Mouse (Mus musculus): ENCODE results near the gene Gng8. TPM values are rescaled to one million over a fixed set of nuclear protein-coding genes. Genes with fewer than 3 reads are reported as not detected.

The Gng8 gene
- polyA plus RNA-seq, 2 experiments from 2014 or later = not detected

DNA sequence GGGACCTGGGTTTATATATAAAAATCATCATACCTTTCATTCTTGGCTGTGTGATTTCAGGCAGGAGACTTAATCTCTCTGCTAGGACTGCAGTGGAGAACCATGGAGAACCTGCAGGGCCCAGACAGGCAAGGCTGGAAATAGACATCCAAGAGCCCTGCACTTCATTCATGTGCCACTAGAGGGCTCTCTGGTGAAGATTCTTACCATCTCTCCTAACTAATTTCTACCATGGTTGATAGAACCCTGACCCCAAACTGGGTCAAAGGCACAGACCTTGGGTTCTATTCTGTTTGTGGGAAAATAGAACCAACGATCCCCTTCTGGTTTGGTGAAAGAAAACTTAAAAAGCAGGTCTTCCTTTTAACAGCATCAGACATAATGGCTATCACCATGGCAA is 39.3 kb downstream of the Gng8 start:
- ATAC-seq = peak; percentile 76

DNA sequence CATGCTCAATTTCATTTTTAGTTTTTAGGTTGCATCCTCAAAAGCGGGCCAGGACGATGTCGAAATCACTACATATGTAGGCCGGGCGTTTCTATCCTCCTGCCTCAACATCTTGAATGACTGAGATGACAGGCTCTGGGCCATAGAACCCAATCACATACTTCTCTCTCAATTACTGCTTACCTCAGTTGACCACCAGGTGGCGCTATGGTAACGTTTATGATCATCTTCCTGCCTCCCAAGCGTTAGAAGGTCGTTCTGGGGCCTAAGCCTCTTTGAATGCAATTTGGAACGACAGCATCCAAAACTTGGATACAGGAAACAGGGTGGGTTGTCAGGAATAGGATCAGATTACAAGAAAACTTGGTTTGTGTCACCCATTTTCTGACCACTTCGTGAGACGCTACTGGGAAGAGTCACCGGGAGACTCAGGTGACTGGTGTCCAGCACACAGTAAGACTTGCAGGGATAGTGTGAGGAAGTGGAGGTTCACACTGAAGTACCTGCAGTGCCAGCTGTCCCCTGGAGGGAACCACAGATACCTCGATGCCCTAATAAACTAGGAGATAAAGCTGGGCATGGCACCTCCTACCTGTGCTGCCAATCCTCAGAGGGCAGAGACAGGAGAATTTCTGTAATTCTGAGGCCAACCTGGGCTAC is 40.5 kb downstream of the Gng8 start:
- ATAC-seq = peak; percentile 75

DNA sequence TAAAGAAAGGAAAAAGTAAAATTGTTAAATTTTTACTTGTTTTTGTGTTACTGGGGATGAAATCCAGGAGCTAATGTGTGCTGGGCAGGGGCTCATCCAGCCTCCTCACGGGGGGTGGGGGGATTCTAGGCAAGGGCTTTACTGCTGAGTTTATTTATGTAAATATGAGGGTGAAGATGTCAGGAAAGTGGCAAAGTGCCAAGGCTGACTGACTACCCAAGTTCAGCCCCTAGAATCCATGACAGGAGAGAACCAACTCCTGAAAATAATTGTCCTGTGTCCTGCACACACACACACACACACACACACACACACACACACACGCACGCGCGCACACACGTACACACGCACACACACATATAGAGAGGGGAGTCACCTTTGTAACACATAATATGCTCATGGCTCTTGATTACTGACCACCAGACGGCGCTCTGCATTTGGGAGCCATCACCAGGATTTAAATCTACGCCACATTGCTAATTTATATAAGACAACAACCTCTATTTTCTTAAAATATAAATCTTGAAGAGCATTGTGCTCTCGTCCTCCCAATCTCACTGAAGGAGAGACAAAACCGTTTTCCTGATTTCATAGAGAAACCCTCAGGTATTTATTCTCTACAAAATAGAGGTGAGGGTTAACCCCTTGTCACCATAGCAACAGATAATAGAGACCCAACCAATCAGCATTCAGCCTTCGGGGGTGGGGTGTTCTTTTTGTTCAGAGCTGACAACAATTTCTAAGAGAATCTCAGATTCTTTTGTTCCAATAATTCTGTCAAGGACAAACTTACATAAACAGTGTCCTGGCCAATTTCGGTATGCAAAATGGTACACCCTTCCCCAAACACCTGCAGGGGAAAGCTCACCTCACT is 41.4 kb downstream of the Gng8 start:
- peak; percentile 27 for ATAC-seq

DNA sequence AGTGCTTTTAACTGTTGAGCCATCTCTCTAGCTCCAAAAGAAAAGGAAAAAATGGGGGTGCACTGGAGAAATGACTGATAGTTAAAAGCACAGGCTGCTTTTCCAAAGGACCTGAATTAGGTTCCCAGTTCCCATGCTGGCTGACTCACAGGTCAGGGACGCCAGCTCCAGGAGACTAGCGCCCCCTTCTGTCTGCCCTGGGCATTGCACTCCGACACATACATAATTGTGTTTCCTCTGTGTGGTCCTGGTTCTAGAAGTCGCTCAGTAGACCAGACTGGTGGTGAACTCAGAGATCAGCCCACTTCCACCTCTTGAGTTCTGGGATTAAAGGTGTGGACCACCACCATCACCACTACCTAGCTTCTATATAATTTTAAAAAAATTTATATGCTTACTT is 45.7 kb downstream of the Gng8 start:
- no peak for ATAC-seq

DNA sequence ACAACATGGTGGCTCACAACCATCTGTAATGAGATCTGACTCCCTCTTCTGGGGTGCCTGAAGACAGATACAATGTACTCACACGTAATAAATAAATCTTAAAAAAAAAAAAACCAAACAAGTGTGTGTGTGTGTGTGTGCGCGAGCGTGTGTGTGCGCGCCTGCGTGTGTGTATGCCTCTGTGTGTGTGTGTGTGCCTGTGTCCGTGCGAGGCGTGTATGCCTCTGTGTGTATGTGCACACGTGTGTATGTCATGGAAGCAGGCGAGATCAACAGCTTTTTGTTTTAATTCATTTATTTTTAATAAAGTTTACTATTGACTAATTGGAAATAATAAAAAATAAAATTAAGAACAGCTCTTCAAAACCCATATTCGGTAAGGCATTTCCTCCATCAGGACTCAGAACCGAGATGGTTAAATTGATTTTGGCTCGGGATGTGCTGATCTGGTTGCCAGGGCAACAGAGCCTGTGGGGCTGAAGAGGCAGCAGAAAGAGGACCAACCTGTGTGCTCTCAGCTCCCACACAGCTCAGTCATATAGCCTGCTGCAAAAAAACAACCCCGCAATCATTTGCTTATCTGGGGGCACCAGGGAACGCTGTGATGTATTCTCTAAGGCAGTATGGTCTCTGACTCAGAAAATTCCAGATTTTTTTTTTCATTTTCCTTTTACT is 46.7 kb downstream of the Gng8 start:
- ATAC-seq = no peak

DNA sequence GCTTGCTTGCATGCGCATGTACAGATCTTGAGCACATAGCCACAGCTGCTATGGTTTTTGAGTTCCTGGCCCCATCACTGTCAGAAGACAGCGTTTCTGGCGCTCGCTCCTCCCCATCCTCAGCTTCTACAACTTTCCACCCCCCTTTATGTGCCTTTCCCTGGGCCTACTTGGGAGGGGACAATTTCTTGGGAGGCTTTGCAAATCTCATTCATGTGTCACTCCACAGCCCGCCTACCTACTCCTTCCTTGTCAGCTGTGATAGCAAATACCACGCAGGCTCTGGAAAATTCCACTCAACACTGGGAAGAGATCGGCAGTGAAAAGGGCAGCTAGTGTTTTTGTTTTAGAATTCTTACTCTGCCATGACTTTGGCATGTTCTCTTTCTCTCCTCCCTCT is 48.7 kb downstream of the Gng8 start:
- ATAC-seq = no peak

DNA sequence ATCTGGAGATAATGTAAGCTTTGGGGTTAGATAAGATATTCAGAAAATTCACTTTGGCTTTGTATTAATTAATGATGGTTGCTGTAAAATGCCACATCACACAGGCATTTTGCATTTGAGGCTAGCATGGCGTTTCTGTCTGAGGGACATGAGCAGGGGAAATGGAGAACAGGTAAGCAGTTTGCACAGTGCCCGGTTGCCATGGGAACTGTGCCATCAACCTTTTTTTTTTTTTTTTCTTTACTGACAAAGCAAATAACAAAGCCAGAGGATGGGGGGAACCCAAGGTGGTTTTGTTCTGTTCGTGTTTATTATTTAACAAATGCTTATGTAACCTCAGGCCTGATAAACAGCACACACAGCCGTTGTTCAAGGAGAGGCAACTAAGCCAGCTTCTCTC is 51.3 kb downstream of the Gng8 start:
- no peak for ATAC-seq

DNA sequence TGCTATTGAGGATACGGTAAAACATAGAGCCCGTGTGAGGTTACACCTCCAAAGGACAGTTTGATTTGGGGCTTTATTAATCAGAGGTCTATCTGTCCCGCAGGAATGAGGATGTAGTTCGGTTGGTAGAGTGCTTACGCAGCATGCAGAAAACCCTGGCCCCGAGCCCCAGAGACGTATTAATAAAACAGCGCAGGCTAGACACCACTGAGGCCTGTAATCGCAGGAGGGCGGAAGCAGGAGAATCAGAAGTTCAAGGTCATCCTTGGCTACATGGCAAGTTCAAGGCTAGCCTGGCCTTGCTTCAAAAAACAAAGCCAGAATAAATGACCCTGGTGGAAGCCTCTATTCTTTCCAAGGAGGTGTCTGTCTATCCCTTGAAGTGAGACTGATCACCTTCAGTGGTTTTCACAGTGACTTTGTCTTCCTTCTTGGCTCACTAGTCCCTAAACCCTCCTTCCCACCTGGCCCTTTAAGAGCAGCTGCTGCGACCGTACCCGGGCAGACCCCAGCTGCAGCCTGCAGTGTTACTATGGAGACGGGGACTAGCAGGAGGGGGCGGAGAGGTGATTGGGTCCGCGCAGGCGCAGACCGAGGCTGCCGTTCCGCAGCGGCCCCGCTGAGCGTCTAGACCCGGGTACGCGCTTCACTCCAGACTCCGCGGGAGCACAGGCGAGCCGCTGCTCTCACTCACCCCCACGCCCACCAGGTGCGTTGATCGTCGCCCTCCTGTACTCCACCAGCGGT is 52.6 kb downstream of the Gng8 start, which contains the start of gene Pnmal2:
Pnmal2 (plus strand) TSS at position 622 of the 747 bp plus-strand sequence.
- ATAC-seq = peak; percentile 69

DNA sequence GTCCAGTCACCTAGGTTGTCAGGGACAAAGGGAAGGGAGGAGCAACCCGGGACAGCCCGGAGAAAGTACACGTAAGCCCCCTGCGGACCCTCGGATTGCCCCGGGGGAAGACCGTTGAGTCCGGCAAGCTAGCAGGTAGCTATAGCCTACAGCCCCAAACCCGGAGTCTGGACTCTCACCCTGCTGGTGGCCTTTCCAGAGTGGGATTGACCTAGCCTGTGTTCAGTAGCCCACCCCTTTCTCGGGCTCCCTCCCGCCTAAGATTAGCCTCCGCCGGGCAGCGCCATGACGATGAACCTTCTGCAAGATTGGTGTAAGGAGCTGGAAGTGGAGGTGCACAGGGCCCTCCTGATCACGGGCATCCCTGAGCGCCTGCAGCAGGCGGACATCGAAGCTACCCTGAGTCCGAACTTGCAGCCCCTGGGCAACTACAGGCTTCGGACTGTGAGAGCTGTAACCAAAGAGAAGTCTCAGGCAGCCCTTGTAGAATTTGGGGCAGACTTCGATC is 53.3 kb downstream of the Gng8 start:
- no peak for ATAC-seq

Other genes with a start within 250 kb of the Gng8 start
- 1 to 10 TPM in 1 of 2 experiments, under 1 TPM in 1; 0.91 to 1.2 TPM for gene Ceacam15, start 216.1 kb upstream of the Gng8 start, polyA plus RNA-seq (2017; shearing (Covaris generic))
- gene Ceacam9, start 169.9 kb upstream of the Gng8 start, polyA plus RNA-seq (2017; shearing (Covaris generic)) = not detected
- gene Ap2s1, start 153.4 kb upstream of the Gng8 start, polyA plus RNA-seq (2017; shearing (Covaris generic)) = 10 to 100 TPM; 60.7 to 73.1 TPM
- gene Slc1a5, start 110.4 kb upstream of the Gng8 start, polyA plus RNA-seq (2017; shearing (Covaris generic)) = 100 to 1,000 TPM; 142 to 182 TPM
- 10 to 100 TPM; 19.2 TPM for gene Strn4, start 75.9 kb upstream of the Gng8 start, polyA plus RNA-seq (2017; shearing (Covaris generic))
- gene Fkrp, start 75.1 kb upstream of the Gng8 start, polyA plus RNA-seq (2017; shearing (Covaris generic)) = 10 to 100 TPM in 1 of 2 experiments, 1 to 10 TPM in 1; 6.8 to 11.2 TPM
- 10 to 100 TPM; 57.3 to 60.0 TPM for gene Prkd2, start 48.9 kb upstream of the Gng8 start, polyA plus RNA-seq (2017; shearing (Covaris generic))
- not detected for gene Dact3, start 16.5 kb upstream of the Gng8 start, polyA plus RNA-seq (2017; shearing (Covaris generic))
- 10 to 100 TPM in 1 of 2 experiments, 1 to 10 TPM in 1; 7.9 to 10.2 TPM for gene Ptgir, start 14.7 kb downstream of the Gng8 start, polyA plus RNA-seq (2017; shearing (Covaris generic))
- gene Calm3, start 32.3 kb downstream of the Gng8 start, polyA plus RNA-seq (2017; shearing (Covaris generic)) = 100 to 1,000 TPM in 1 of 2 experiments, 10 to 100 TPM in 1; 48.5 to 103 TPM
- gene Pnmal2, start 52.9 kb downstream of the Gng8 start, polyA plus RNA-seq (2017; shearing (Covaris generic)) = not detected
- gene Pnmal1, start 67.9 kb downstream of the Gng8 start, polyA plus RNA-seq (2017; shearing (Covaris generic)) = not detected
- gene Gm42372, start 91.3 kb downstream of the Gng8 start, polyA plus RNA-seq (2017; shearing (Covaris generic)) = 1 to 10 TPM; 4.8 to 4.9 TPM
- under 1 TPM in 1 of 2 experiments, not detected in 1; 0.20 TPM for gene Ccdc8, start 100.9 kb downstream of the Gng8 start, polyA plus RNA-seq (2017; shearing (Covaris generic))
- gene Ppp5c, start 136.1 kb downstream of the Gng8 start, polyA plus RNA-seq (2017; shearing (Covaris generic)) = 10 to 100 TPM; 56.6 to 76.0 TPM
- gene Hif3a, start 170.6 kb downstream of the Gng8 start, polyA plus RNA-seq (2017; shearing (Covaris generic)) = under 1 TPM; 0.60 to 0.91 TPM
- gene Psg16, start 182.3 kb downstream of the Gng8 start, polyA plus RNA-seq (2017; shearing (Covaris generic)) = 1 to 10 TPM in 1 of 2 experiments, under 1 TPM in 1; 0.13 to 1.4 TPM